Mouse (Mus musculus) hematopoietic stem cell, adult 5-6 weeks (primary cell): Measurements from ENCODE around the gene Eid2. TPM values are rescaled to one million over a fixed set of nuclear protein-coding genes. Genes with fewer than 3 reads are reported as not detected.

Experiments used
- total RNA-seq: library from RNA; stranded (forward); fragments of 172-1452, 232-1000 nt; gene quantifications from 2 replicates; pipeline ENCODE4 v1.2.3, GENCODE M21; 2017

Eid2 gene
- total RNA-seq, 1 experiment from 2014 or later: 8.6 TPM

Other genes with a start within 250 kb of the Eid2 start
- gene Psmc4, start 217.8 kb upstream of the Eid2 start, total RNA-seq: 110 and 131 TPM in 2 replicates
- gene Fcgbp, start 196.6 kb upstream of the Eid2 start, total RNA-seq: not detected in 2 replicates
- gene 9530053A07Rik, start 138.4 kb upstream of the Eid2 start, total RNA-seq: not detected in 2 replicates
- 162 and 213 TPM in 2 replicates for gene Fbl, start 98.2 kb upstream of the Eid2 start, total RNA-seq
- gene Dyrk1b, start 88.4 kb upstream of the Eid2 start, total RNA-seq: 4.7 and 6.1 TPM in 2 replicates
- gene Eid2b, start 9.9 kb downstream of the Eid2 start, total RNA-seq: 4.5 and 4.8 TPM in 2 replicates
- not detected in 2 replicates for gene Selenov, start 23.3 kb downstream of the Eid2 start, total RNA-seq
- 0.25 TPM in 1 of 2 replicates, not detected in the other for gene Dll3, start 34.4 kb downstream of the Eid2 start, total RNA-seq
- 27.8 and 42.9 TPM in 2 replicates for gene Timm50, start 44.2 kb downstream of the Eid2 start, total RNA-seq
- 66.2 and 71.9 TPM in 2 replicates for gene Supt5, start 70.9 kb downstream of the Eid2 start, total RNA-seq
- 943 and 1,083 TPM in 2 replicates for gene Rps16, start 82.8 kb downstream of the Eid2 start, total RNA-seq
- gene Plekhg2, start 104.7 kb downstream of the Eid2 start, total RNA-seq: 3.5 and 12.5 TPM in 2 replicates
- gene Zfp36, start 112.4 kb downstream of the Eid2 start, total RNA-seq: 166 and 198 TPM in 2 replicates
- gene Med29, start 124.8 kb downstream of the Eid2 start, total RNA-seq: 15.8 and 32.4 TPM in 2 replicates
- gene Paf1, start 125.1 kb downstream of the Eid2 start, total RNA-seq: 181 and 184 TPM in 2 replicates
- 584 and 882 TPM in 2 replicates for gene Gmfg, start 169.6 kb downstream of the Eid2 start, total RNA-seq
- gene Lrfn1, start 184.1 kb downstream of the Eid2 start, total RNA-seq: 2.2 and 8.7 TPM in 2 replicates
- gene Ifnl2, start 242.6 kb downstream of the Eid2 start, total RNA-seq: not detected in 2 replicates